Comparison of ENCODE assay signal across 28 mouse cellular contexts in genomic region chr6:12649633-12650032, GRCm38 (mm10).
A peak's percentile ranks its signal among the peaks of the same experiment; 100 is the strongest.
DNase-seq lines count a peak whose midpoint lies in the region; ATAC-seq and TF ChIP-seq lines count a peak whose summit lies in the region.
"Had no signal": no experiment of that assay in that cellular context is flagged by ENCODE, and none has a peak within 500 bp of the region (broad histone marks: within the 10 kb centered on the region; RNA-seq: fewer than 3 reads in every experiment).

No protein-coding gene starts in this region.

- no peak for TF ChIP-seq CTCF in forebrain, postnatal 0 days (IDR thresholded peaks at IDR 0.05; ENCODE audit: low read depth)

- ATAC-seq in forebrain, embryonic 12.5 days (ENCODE audit: low FRiP score): peak; percentile 53; the same call in 1 of the 2 replicates
- ATAC-seq in forebrain, embryonic 15.5 days (replicated peaks): no peak
- ATAC-seq in hindbrain, embryonic 13.5 days (ENCODE audit: low FRiP score): no peak
- no peak for ATAC-seq in hindbrain, embryonic 11.5 days (ENCODE audit: low FRiP score)
- 0 out of 2 replicates have a peak, but pooled peaks have one; percentile 46 for ATAC-seq in neural tube, embryonic 14.5 days (ENCODE audit: low read depth)
- ATAC-seq in forebrain, postnatal 0 days: peak; percentile 42; the same call in 1 of the 2 replicates
- ATAC-seq: activated CD4-positive, CD25-positive, alpha-beta regulatory T cell, adult 4 months; intestine, postnatal 0 days had no signal

- no peak overlapping the region for H3K9ac ChIP-seq in forebrain, embryonic 12.5 days
- no peak overlapping the region for H3K9ac ChIP-seq in forebrain, embryonic 15.5 days (replicated peaks)
- no peak overlapping the region for H3K9ac ChIP-seq in hindbrain, embryonic 13.5 days
- H3K9ac ChIP-seq in hindbrain, embryonic 11.5 days (ENCODE audit: low read depth, low read length): no peak overlapping the region
- no peak overlapping the region for H3K9ac ChIP-seq in neural tube, embryonic 14.5 days (replicated peaks; ENCODE audit: low read depth, low read length)
- no peak overlapping the region for H3K9ac ChIP-seq in forebrain, postnatal 0 days
- H3K9ac ChIP-seq: embryonic facial prominence, embryonic 13.5 days; heart, embryonic 12.5 days; heart, embryonic 15.5 days; hindbrain, embryonic 15.5 days had no signal

- no peak overlapping the region for H3K4me3 ChIP-seq in forebrain, embryonic 12.5 days (replicated peaks)
- H3K4me3 ChIP-seq in forebrain, embryonic 15.5 days: no peak overlapping the region
- no peak overlapping the region for H3K4me3 ChIP-seq in hindbrain, embryonic 13.5 days
- H3K4me3 ChIP-seq in hindbrain, embryonic 11.5 days (ENCODE audit: low read depth, low read length): no peak overlapping the region
- no peak overlapping the region for H3K4me3 ChIP-seq in neural tube, embryonic 14.5 days (ENCODE audit: low read depth, low read length)
- H3K4me3 ChIP-seq in forebrain, postnatal 0 days (ENCODE audit: low read depth, low read length): no peak overlapping the region
- H3K4me3 ChIP-seq: embryonic facial prominence, embryonic 10.5 days; embryonic facial prominence, embryonic 13.5 days; erythroblast, embryonic 14.5 days; gastrocnemius, adult 2 months; heart, embryonic 12.5 days; heart, embryonic 15.5 days; hindbrain, embryonic 10.5 days; hindbrain, embryonic 15.5 days had no signal

- H3K4me2 ChIP-seq in forebrain, embryonic 12.5 days: no peak overlapping the region
- no peak overlapping the region for H3K4me2 ChIP-seq in forebrain, embryonic 15.5 days (replicated peaks)
- H3K4me2 ChIP-seq in hindbrain, embryonic 13.5 days: no peak overlapping the region
- H3K4me2 ChIP-seq in hindbrain, embryonic 11.5 days (replicated peaks; ENCODE audit: low read depth, low read length): no peak overlapping the region
- H3K4me2 ChIP-seq in neural tube, embryonic 14.5 days (ENCODE audit: low read depth, low read length): no peak overlapping the region
- H3K4me2 ChIP-seq in forebrain, postnatal 0 days (ENCODE audit: low read depth): no peak overlapping the region
- H3K4me2 ChIP-seq: embryonic facial prominence, embryonic 13.5 days; heart, embryonic 12.5 days; heart, embryonic 15.5 days; hindbrain, embryonic 15.5 days had no signal

- peaks cover 3% of the 10 kb centered on the region; the same call in 1 of the 2 replicates for H3K4me1 ChIP-seq in forebrain, embryonic 12.5 days
- no peaks in the 10 kb centered on the region for H3K4me1 ChIP-seq in forebrain, embryonic 15.5 days
- peaks cover 4% of the 10 kb centered on the region for H3K4me1 ChIP-seq in hindbrain, embryonic 13.5 days (replicated peaks)
- no peaks in the 10 kb centered on the region for H3K4me1 ChIP-seq in hindbrain, embryonic 11.5 days (replicated peaks; ENCODE audit: control insufficient read depth, insufficient read depth, low read length)
- no peaks in the 10 kb centered on the region for H3K4me1 ChIP-seq in neural tube, embryonic 14.5 days (ENCODE audit: control insufficient read depth, insufficient read depth, low read length)
- H3K4me1 ChIP-seq in forebrain, postnatal 0 days (ENCODE audit: insufficient read depth): no peaks in the 10 kb centered on the region
- H3K4me1 ChIP-seq: embryonic facial prominence, embryonic 10.5 days; embryonic facial prominence, embryonic 13.5 days; heart, embryonic 12.5 days; heart, embryonic 15.5 days; hindbrain, embryonic 10.5 days; hindbrain, embryonic 15.5 days had no signal

- H3K27me3 ChIP-seq in forebrain, embryonic 12.5 days: no peaks in the 10 kb centered on the region
- no peaks in the 10 kb centered on the region for H3K27me3 ChIP-seq in forebrain, embryonic 15.5 days
- H3K27me3 ChIP-seq in hindbrain, embryonic 13.5 days: no peaks in the 10 kb centered on the region
- no peaks in the 10 kb centered on the region for H3K27me3 ChIP-seq in hindbrain, embryonic 11.5 days (ENCODE audit: control insufficient read depth, insufficient read depth, low read length)
- no peaks in the 10 kb centered on the region for H3K27me3 ChIP-seq in neural tube, embryonic 14.5 days (ENCODE audit: control insufficient read depth, insufficient read depth, low read length)
- no peaks in the 10 kb centered on the region for H3K27me3 ChIP-seq in forebrain, postnatal 0 days (ENCODE audit: insufficient read depth, low read length)
- H3K27me3 ChIP-seq: embryonic facial prominence, embryonic 13.5 days; heart, embryonic 12.5 days; heart, embryonic 15.5 days; hindbrain, embryonic 15.5 days had no signal

- no peaks in the 10 kb centered on the region for H3K9me3 ChIP-seq in forebrain, embryonic 12.5 days
- H3K9me3 ChIP-seq in forebrain, embryonic 15.5 days: no peaks in the 10 kb centered on the region
- H3K9me3 ChIP-seq in hindbrain, embryonic 13.5 days: no peaks in the 10 kb centered on the region
- H3K9me3 ChIP-seq in hindbrain, embryonic 11.5 days (ENCODE audit: control insufficient read depth, low read length): no peaks in the 10 kb centered on the region
- H3K9me3 ChIP-seq in neural tube, embryonic 14.5 days (ENCODE audit: control insufficient read depth, low read length): no peaks in the 10 kb centered on the region
- no peaks in the 10 kb centered on the region for H3K9me3 ChIP-seq in forebrain, postnatal 0 days (ENCODE audit: low read length)
- H3K9me3 ChIP-seq: embryonic facial prominence, embryonic 10.5 days; embryonic facial prominence, embryonic 13.5 days; heart, embryonic 12.5 days; heart, embryonic 15.5 days; hindbrain, embryonic 10.5 days; hindbrain, embryonic 15.5 days had no signal

- no peak for DNase-seq in hindbrain, embryonic 11.5 days (ENCODE audit: low spot score)
- DNase-seq in neural tube, embryonic 10.5 days (ENCODE audit: extremely low spot score, low spot score): no peak
- DNase-seq in forebrain, postnatal 0 days: no peak
- DNase-seq in cerebellum, adult 9-11 months: no peak
- DNase-seq: adrenal gland, adult 8-10 months; adrenal gland, postnatal 25 days; cerebellum, adult 2 months; cerebellum, postnatal 10 days; cerebellum, postnatal 36 days; embryo, embryonic 11 days; gastrocnemius, adult 2 months; gastrocnemius, postnatal 14 days; heart, adult 11 months; heart, postnatal 10 days; heart, postnatal 36 days had no signal

- H3K36me3 ChIP-seq in forebrain, embryonic 12.5 days (replicated peaks): no peaks in the 10 kb centered on the region
- H3K36me3 ChIP-seq in forebrain, embryonic 15.5 days: no peaks in the 10 kb centered on the region
- H3K36me3 ChIP-seq in hindbrain, embryonic 13.5 days: no peaks in the 10 kb centered on the region
- no peaks in the 10 kb centered on the region for H3K36me3 ChIP-seq in hindbrain, embryonic 11.5 days (ENCODE audit: control insufficient read depth, insufficient read depth, low read length)
- no peaks in the 10 kb centered on the region for H3K36me3 ChIP-seq in neural tube, embryonic 14.5 days (ENCODE audit: control insufficient read depth, insufficient read depth, low read length)
- no peaks in the 10 kb centered on the region for H3K36me3 ChIP-seq in forebrain, postnatal 0 days (ENCODE audit: insufficient read depth)
- H3K36me3 ChIP-seq: embryonic facial prominence, embryonic 10.5 days; embryonic facial prominence, embryonic 13.5 days; heart, embryonic 12.5 days; heart, embryonic 15.5 days; hindbrain, embryonic 10.5 days; hindbrain, embryonic 15.5 days had no signal

- H3K27ac ChIP-seq in forebrain, embryonic 12.5 days: no peak overlapping the region
- H3K27ac ChIP-seq in forebrain, embryonic 15.5 days (replicated peaks): no peak overlapping the region
- peak overlapping the region; percentile 40; the same call in 1 of the 2 replicates for H3K27ac ChIP-seq in hindbrain, embryonic 13.5 days
- no peak overlapping the region for H3K27ac ChIP-seq in hindbrain, embryonic 11.5 days (ENCODE audit: low read depth, low read length)
- H3K27ac ChIP-seq in neural tube, embryonic 14.5 days (ENCODE audit: low read depth, low read length): no peak overlapping the region
- H3K27ac ChIP-seq in forebrain, postnatal 0 days (ENCODE audit: low read depth, low read length): no peak overlapping the region
- H3K27ac ChIP-seq: embryonic facial prominence, embryonic 10.5 days; embryonic facial prominence, embryonic 13.5 days; gastrocnemius, adult 2 months; heart, embryonic 15.5 days; hindbrain, embryonic 10.5 days; hindbrain, embryonic 15.5 days had no signal

- 20% methylated on average over 1 of the region's 1 CpGs for whole genome bisulfite sequencing in forebrain, embryonic 12.5 days
- WGBS in forebrain, embryonic 15.5 days: 9% methylated on average over 1 of the region's 1 CpGs
- WGBS in hindbrain, embryonic 13.5 days: 9% methylated on average over 1 of the region's 1 CpGs
- 23% methylated on average over 1 of the region's 1 CpGs for whole genome bisulfite sequencing in hindbrain, embryonic 11.5 days
- WGBS in neural tube, embryonic 14.5 days: 0% methylated on average over 1 of the region's 1 CpGs
- 8% methylated on average over 1 of the region's 1 CpGs for WGBS in forebrain, postnatal 0 days

Comparison
In these comparisons a context has a peak if more than half of its experiments do, and no peak if none do; other contexts are left out.
1. ATAC-seq: peak in forebrain, embryonic 12.5 days (single experiment), neural tube, embryonic 14.5 days (single experiment) and forebrain, postnatal 0 days (single experiment); none in forebrain, embryonic 15.5 days (single experiment), hindbrain, embryonic 13.5 days (single experiment) and hindbrain, embryonic 11.5 days (single experiment).